Mouse (Mus musculus) CH12.LX (cell line): ENCODE measurements around the gene Fpr2. TPM values are rescaled to one million over a fixed set of nuclear protein-coding genes. Genes with fewer than 3 reads are reported as not detected.

Experiments used
- DNase-seq: peaks from one replicate; pipeline ENCODE4 v3.0.0-alpha.2; 2013; ENCODE audit errors: extremely low read depth
- H3K27ac ChIP-seq: 2 replicates; pipeline ENCODE4 v1.5.1; 2012; ENCODE audit warnings: low read depth, mild to moderate bottlenecking, control low read depth, moderate library complexity; ENCODE audit not compliant: insufficient read depth
- H3K27me3 ChIP-seq: replicated peaks from 2 replicates; pipeline ENCODE3; 2012; ENCODE audit warnings: inconsistent platforms
- H3K36me3 ChIP-seq, 2 experiments: replicated peaks in 1 of 2; 2 replicates each; pipeline versions ENCODE3 to v1.6.1; 2012; ENCODE audit warnings: inconsistent platforms in 1 of 2, low read length in 1 of 2, mild to moderate bottlenecking in 1 of 2, mixed read lengths in 1 of 2, moderate library complexity in 1 of 2; ENCODE audit not compliant: control insufficient read depth in 1 of 2, insufficient read depth in 1 of 2
- H3K4me1 ChIP-seq, 2 experiments: 2 replicates each; pipeline ENCODE4 v1.6.1; 2012; ENCODE audit warnings: inconsistent platforms in 1 of 2, moderate library complexity in 1 of 2; ENCODE audit not compliant: insufficient read depth in 2 of 2, control insufficient read depth in 1 of 2
- H3K4me2 ChIP-seq: 2 replicates; pipeline ENCODE4 v1.6.1; 2012; ENCODE audit warnings: low read depth, mild to moderate bottlenecking, control low read depth; ENCODE audit not compliant: poor library complexity, insufficient read depth, severe bottlenecking
- H3K4me3 ChIP-seq, 3 experiments: fragments of 150-350 bp in 1 of 3; sonication (generic) in 1 of 3; replicated peaks in 1 of 3; 2 replicates each; pipeline versions ENCODE3 to v1.5.1; 2011 to 2012; ENCODE audit warnings: low read depth in 2 of 3, low read length in 2 of 3, mild to moderate bottlenecking in 2 of 3, moderate library complexity in 2 of 3, control low read depth in 1 of 3, improper control_type of control experiment in 1 of 3, inconsistent platforms in 1 of 3, mixed read lengths in 1 of 3; ENCODE audit not compliant: poor library complexity in 1 of 3
- H3K79me2 ChIP-seq: replicated peaks from 2 replicates; pipeline ENCODE4 v1.6.1; 2012; ENCODE audit warnings: mild to moderate bottlenecking, moderate library complexity; ENCODE audit not compliant: control insufficient read depth, poor library complexity, insufficient read depth, severe bottlenecking; ENCODE audit errors: extremely low read depth
- H3K9ac ChIP-seq: 2 replicates; pipeline ENCODE4 v1.6.1; 2012; ENCODE audit warnings: low read depth, mild to moderate bottlenecking, control low read depth, moderate library complexity; ENCODE audit not compliant: insufficient read depth
- H3K9me3 ChIP-seq: replicated peaks from 2 replicates; pipeline ENCODE3; 2012; ENCODE audit warnings: low read length, inconsistent platforms, mixed read lengths
- CHD1 ChIP-seq: IDR thresholded peaks from 2 replicates; pipeline ENCODE4 v1.6.1; 2012; ENCODE audit warnings: low read depth, low read length, improper control_type of control experiment, inconsistent platforms
- CHD2 ChIP-seq: IDR thresholded peaks from 2 replicates; pipeline ENCODE4 v1.6.1; 2011; ENCODE audit warnings: low read length, improper control_type of control experiment
- CTCF ChIP-seq, 2 experiments: IDR thresholded peaks in 1 of 2; conservative IDR thresholded peaks in 1 of 2; 2 replicates each; pipeline ENCODE4 v1.5.1; 2011 to 2012; ENCODE audit warnings: low read depth in 2 of 2, low read length in 2 of 2, improper control_type of control experiment in 1 of 2, inconsistent platforms in 1 of 2, mild to moderate bottlenecking in 1 of 2, moderate library complexity in 1 of 2
- E2F4 ChIP-seq: IDR thresholded peaks from 2 replicates; pipeline ENCODE4 v1.6.1; 2011; ENCODE audit warnings: low read depth, low read length, improper control_type of control experiment; ENCODE audit not compliant: insufficient replicate concordance
- ELF1 ChIP-seq: IDR thresholded peaks from 2 replicates; pipeline ENCODE4 v1.6.1; 2014; ENCODE audit warnings: low read depth, mild to moderate bottlenecking, inconsistent platforms, low read length, improper control_type of control experiment
- EP300 ChIP-seq: IDR thresholded peaks from 2 replicates; pipeline ENCODE4 v1.6.1; 2011; ENCODE audit warnings: low read length, improper control_type of control experiment
- ETS1 ChIP-seq: conservative IDR thresholded peaks from 2 replicates; pipeline ENCODE4 v1.6.1; 2012; ENCODE audit warnings: low read depth, mild to moderate bottlenecking, inconsistent platforms, low read length, improper control_type of control experiment, moderate library complexity
- GABPA ChIP-seq: IDR thresholded peaks from 2 replicates; pipeline ENCODE4 v1.6.1; 2012; ENCODE audit warnings: low read depth, low read length, improper control_type of control experiment, inconsistent platforms; ENCODE audit not compliant: insufficient replicate concordance
- HCFC1 ChIP-seq: IDR thresholded peaks from 2 replicates; pipeline ENCODE4 v1.6.1; 2012; ENCODE audit warnings: low read depth, mild to moderate bottlenecking, inconsistent platforms, low read length, improper control_type of control experiment
- IRF4 ChIP-seq: IDR thresholded peaks from 2 replicates; pipeline ENCODE4 v1.6.1; 2014; ENCODE audit warnings: low read depth, mild to moderate bottlenecking, inconsistent platforms, low read length, improper control_type of control experiment
- KAT2A ChIP-seq: IDR thresholded peaks from 2 replicates; pipeline ENCODE4 v1.6.1; 2012; ENCODE audit warnings: low read length, improper control_type of control experiment, inconsistent platforms; ENCODE audit not compliant: insufficient replicate concordance
- MAX ChIP-seq: IDR thresholded peaks from 2 replicates; pipeline ENCODE4 v1.6.1; 2011; ENCODE audit warnings: low read length, improper control_type of control experiment
- MAZ ChIP-seq: IDR thresholded peaks from 2 replicates; pipeline ENCODE4 v1.6.1; 2012; ENCODE audit warnings: low read depth, mild to moderate bottlenecking, inconsistent platforms, low read length, improper control_type of control experiment, moderate library complexity
- MXI1 ChIP-seq: IDR thresholded peaks from 2 replicates; pipeline ENCODE4 v1.6.1; 2011; ENCODE audit warnings: mild to moderate bottlenecking, low read depth, low read length, improper control_type of control experiment
- NELFE ChIP-seq: IDR thresholded peaks from 2 replicates; pipeline ENCODE4 v1.6.1; 2011; ENCODE audit warnings: low read depth, low read length, improper control_type of control experiment
- POLR2A ChIP-seq: IDR thresholded peaks from 2 replicates; pipeline ENCODE4 v1.6.1; 2011; ENCODE audit warnings: low read depth, mild to moderate bottlenecking, improper control_type of control experiment, low read length
- POLR2AphosphoS2 ChIP-seq: IDR thresholded peaks from 2 replicates; pipeline ENCODE4 v1.6.1; 2011; ENCODE audit warnings: low read depth, low read length, improper control_type of control experiment
- TBP ChIP-seq: conservative IDR thresholded peaks from 2 replicates; pipeline ENCODE4 v1.6.1; 2011; ENCODE audit warnings: low read depth, low read length, improper control_type of control experiment
- UBTF ChIP-seq: IDR thresholded peaks from 2 replicates; pipeline ENCODE4 v1.6.1; 2012; ENCODE audit warnings: low read depth, mild to moderate bottlenecking, inconsistent platforms, low read length, improper control_type of control experiment, moderate library complexity
- USF1 ChIP-seq: IDR thresholded peaks from 2 replicates; pipeline ENCODE4 v1.6.1; 2014; ENCODE audit warnings: low read depth, mild to moderate bottlenecking, inconsistent platforms, low read length, improper control_type of control experiment
- USF2 ChIP-seq: conservative IDR thresholded peaks from 2 replicates; pipeline ENCODE4 v1.6.1; 2011; ENCODE audit warnings: low read depth, low read length, improper control_type of control experiment
- ZC3H11A ChIP-seq: IDR thresholded peaks from 2 replicates; pipeline ENCODE4 v1.6.1; 2012; ENCODE audit warnings: low read depth, mild to moderate bottlenecking, inconsistent platforms, low read length, improper control_type of control experiment
- ZKSCAN1 ChIP-seq: IDR thresholded peaks from 2 replicates; pipeline ENCODE4 v1.6.1; 2012; ENCODE audit warnings: low read depth, inconsistent platforms, low read length, improper control_type of control experiment, borderline replicate concordance
- ZMIZ1 ChIP-seq: IDR thresholded peaks from 2 replicates; pipeline ENCODE4 v1.6.1; 2012; ENCODE audit warnings: low read depth, mild to moderate bottlenecking, inconsistent platforms, low read length, improper control_type of control experiment
- dilution Hi-C: fragments of 300-500 bp; cut with MboI; formaldehyde crosslinking; loops from 2 replicates; pipeline ENCODE4 v1.14.3; 2020; ENCODE audit warnings: low sequenced_read_pairs; ENCODE audit not compliant: extremely low pct_unique_long_range_greater_than_20kb, extremely low pct_ligation_motif_present
- in situ Hi-C: fragments of 300-500 bp; cut with MboI; formaldehyde crosslinking; loops from 3 replicates; pipeline ENCODE4 v1.14.3; 2019; ENCODE audit warnings: low sequenced_read_pairs, low pct_ligation_motif_present, low pct_unique_long_range_greater_than_20kb, mixed read lengths
- polyA plus RNA-seq: library from polyadenylated mRNA; unstranded; fragments of >175 nt; gene quantifications from 2 replicates; pipeline ENCODE4 v1.2.1, GENCODE M21; 2012; ENCODE audit warnings: low read depth; ENCODE audit not compliant: insufficient read length
- total RNA-seq, 2 experiments: library from RNA; depleted of rRNA; stranded (reverse); fragments of 300-350 nt in 1 of 2; fragments of >200 nt in 1 of 2; gene quantifications; 2 replicates each; pipeline ENCODE4 v1.2.3; 2012 to 2014

The Fpr2 gene
- total and polyA plus RNA-seq, 3 experiments = not detected

- DNase-seq = no peak
- Histone ChIP-seq H3K4me1 (0 out of 4 replicates have a peak, but pooled peaks cover 0 to 4% of the 10 kb centered on the region in 2 experiments), H3K79me2 (no peaks in the 10 kb centered on the region), H3K4me3 (no peak overlapping the region), H3K36me3 (no peaks in the 10 kb centered on the region), H3K9me3 (peaks cover 3% of the 10 kb centered on the region), H3K27ac (no peak overlapping the region), H3K4me2 (no peak overlapping the region)
- in situ Hi-C loops = no loop called here
- TF ChIP-seq ELF1 (no peak), EP300 (no peak), NELFE (no peak), CHD1 (no peak), ZC3H11A (no peak), KAT2A (no peak), GABPA (no peak), MAZ (no peak), IRF4 (no peak), MXI1 (no peak)
- TF ChIP-seq, all 38 proteins: peak for 0
- dilution Hi-C loops = no loop called here
- no peaks in the 10 kb centered on the region for H3K27me3 ChIP-seq
- no peak overlapping the region for H3K9ac ChIP-seq
Measured at GRCm38 (mm10) chr17:17870892-17871550, 16.6 kb upstream of the Fpr2 start.

- 0 out of 4 replicates have a peak, but pooled peaks cover 0 to 2% of the 10 kb centered on the region in 2 experiments for H3K4me1 ChIP-seq
- H3K9me3 ChIP-seq = peaks cover 3% of the 10 kb centered on the region
- in situ Hi-C loops (no loop called here), dilution Hi-C loops (no loop called here)
- H3K36me3 ChIP-seq = no peaks in the 10 kb centered on the region
- no peak overlapping the region for H3K27ac ChIP-seq
- H3K27me3 ChIP-seq = no peaks in the 10 kb centered on the region
- TF ChIP-seq HCFC1 = no peak
- no peak for TF ChIP-seq IRF4
- no peak for TF ChIP-seq ETS1
- no peak for TF ChIP-seq CTCF (conservative IDR thresholded peaks at IDR 0.05 in 1 of 2, IDR thresholded peaks at IDR 0.05 in 1 of 2; ENCODE audit: low read depth in 2 of 2, low read length in 2 of 2)
- TF ChIP-seq MAZ = no peak
- no peak for TF ChIP-seq E2F4
- no peak for TF ChIP-seq KAT2A
- TF ChIP-seq CHD2 = no peak
- TF ChIP-seq GABPA = no peak
- TF ChIP-seq MAX = no peak
- no peak for TF ChIP-seq POLR2A
- TF ChIP-seq CHD1 = no peak
- no peak for TF ChIP-seq ZKSCAN1
- no peak for TF ChIP-seq POLR2AphosphoS2
- TF ChIP-seq UBTF = no peak
- TF ChIP-seq USF2 = no peak
- no peak for TF ChIP-seq TBP
- TF ChIP-seq ZMIZ1 = no peak
- no peak for TF ChIP-seq EP300
- no peak for TF ChIP-seq USF1
- no peak overlapping the region for H3K9ac ChIP-seq
- H3K4me3 ChIP-seq = no peak overlapping the region
- no peak overlapping the region for H3K4me2 ChIP-seq
- DNase-seq = no peak
- H3K79me2 ChIP-seq = no peaks in the 10 kb centered on the region
Measured at GRCm38 (mm10) chr17:17871697-17872096, 15.9 kb upstream of the Fpr2 start.
